Mouse (Mus musculus) 3T3-L1 (cell line): Measurements from ENCODE around the gene Mccc1.

Experiments
- DNase-seq: peaks from one replicate; pipeline ENCODE4 v3.0.0-alpha.2; 2015; ENCODE audit warnings: low read depth, low spot score

Mccc1 gene

GRCm38 (mm10) chr3:36000275-36001239 lies at the start of gene Mccc1:
Mccc1 (minus strand) TSS chr3:36000678.
- DNase-seq, result peak; percentile 97

GRCm38 (mm10) chr3:36049106-36049505 lies 48.6 kb upstream of the Mccc1 start:
- no peak for DNase-seq

DNA sequence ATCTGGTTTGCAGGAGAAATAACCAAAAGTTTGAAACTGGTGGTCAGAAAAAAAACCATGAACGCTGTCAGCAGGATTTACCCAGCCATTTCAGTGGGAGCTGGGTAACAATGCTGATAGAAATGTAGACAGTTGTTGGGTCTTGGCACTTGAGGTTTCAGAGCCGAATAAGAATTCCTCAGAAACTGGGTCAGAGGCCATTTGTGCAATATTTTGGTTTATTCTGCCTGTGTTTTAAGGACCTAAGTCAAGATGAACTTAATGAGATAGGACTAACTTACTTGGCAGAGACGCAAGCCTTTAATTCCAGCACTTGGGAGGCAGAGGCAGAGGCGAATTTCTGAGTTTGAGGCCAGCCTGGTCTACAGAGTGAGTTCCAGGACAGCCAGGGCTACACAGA lies 44.6 kb upstream of the Mccc1 start:
- DNase-seq, result no peak

- DNase-seq, result no peak
These were observed 44.0 kb upstream of the Mccc1 start for GRCm38 (mm10) chr3:36044520-36044919.

- DNase-seq, result peak; percentile 87
These were observed 31.4 kb upstream of the Mccc1 start for GRCm38 (mm10) chr3:36031740-36032510.

DNA sequence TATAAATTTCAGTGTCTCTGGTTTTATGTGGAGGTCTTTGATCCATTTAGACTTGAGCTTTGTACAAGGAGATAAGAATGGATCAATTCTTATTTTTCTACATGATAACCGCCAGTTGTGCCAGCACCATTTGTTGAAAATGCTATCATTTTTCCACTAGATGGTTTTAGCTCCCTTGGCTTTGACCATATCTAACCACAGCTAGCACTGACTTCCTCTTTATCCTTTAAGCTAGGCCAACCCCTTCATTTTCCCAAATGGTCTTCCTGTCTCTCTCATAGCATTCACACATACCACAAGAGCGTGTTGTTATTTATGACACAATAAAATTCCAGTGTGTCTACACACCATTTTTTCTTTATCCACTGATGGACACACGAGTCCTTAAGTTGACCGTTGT lies 29.5 kb upstream of the Mccc1 start:
- no peak for DNase-seq

GRCm38 (mm10) chr3:36025732-36026131 lies 25.3 kb upstream of the Mccc1 start:
- DNase-seq, result no peak

GRCm38 (mm10) chr3:36011239-36011638 lies 10.8 kb upstream of the Mccc1 start:
- DNase-seq, result no peak

DNA sequence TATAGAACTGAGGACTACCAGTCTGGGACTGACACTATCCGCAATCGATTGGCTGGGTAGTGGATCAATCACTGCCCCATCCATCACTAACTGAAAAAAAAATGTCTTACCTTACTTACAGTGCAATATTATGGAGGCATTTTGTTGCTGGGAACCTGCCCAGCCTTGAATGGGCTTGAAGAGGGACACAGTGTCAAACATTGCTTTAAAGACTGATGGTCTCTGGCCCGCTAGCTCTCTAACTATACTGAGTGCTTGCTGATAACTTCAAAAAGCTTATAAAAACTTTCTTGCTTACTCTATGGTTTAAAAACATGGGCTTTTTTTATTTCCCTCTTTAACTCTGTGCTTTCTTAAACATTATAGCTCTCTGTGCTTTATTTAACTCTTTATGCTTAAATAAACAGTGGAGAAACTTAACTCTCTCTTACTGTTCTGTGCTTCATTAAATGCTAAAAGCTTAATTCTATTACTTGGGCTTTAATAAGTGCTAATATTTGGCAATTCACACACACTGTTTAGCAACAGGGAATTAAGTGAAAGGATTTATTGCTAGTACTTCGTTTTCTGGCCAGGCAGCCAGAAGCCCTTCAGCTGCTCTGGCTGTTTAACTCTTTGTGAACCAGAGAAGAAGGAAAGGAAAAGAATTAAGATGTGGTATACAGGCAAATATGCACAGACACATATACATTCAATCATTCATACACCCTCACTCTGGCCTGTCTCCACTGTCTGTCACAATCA lies 8.1 kb upstream of the Mccc1 start:
- DNase-seq, result no peak

- DNase-seq, result peak; percentile 46
These were observed 3.8 kb upstream of the Mccc1 start for GRCm38 (mm10) chr3:36004028-36004895.

DNA sequence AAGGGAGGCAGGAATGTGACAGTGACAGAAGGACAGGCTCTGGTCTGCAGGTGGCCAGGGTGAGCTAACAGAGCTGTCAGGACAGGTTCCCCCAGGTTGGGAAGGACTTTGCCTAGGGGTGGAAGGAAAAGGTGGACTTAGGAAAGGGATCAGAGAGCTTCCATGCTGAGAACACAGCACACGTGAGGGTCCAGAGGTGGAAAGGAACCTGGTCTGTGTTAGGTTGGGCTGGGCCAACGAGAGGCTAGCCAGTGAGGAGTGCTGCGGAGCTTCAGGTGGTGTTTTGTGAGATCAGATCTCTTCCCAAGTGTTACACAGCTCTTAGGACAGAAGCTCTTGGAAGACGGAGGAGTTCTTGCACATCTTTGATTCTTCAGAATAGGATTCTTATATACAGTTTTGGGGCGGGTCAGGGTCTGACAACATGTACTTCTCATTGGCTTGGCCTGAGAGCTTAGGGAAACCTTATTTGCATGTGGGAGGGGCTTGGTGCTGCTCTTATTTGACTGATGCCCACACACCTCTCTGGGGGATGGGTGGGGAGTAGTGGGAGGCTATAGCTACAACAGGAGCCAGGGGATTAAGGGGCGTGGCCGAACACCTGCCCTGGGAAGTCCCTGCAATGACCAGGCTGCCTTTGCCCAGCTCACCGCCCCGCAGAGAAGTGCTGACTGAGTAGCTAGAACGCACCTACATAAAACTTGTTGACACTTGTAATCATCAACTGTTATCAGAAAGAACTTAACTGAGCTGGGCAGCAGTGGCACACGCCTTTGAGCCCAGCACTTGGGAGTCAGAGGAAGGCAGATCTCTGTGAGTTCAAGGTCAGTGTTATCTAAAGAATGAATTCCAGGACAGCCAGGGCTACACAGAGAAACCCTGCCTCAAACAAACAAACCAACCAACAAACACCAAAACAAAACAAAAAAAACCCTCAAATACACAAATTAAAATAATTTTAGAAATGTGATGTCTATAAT lies 5.6 kb downstream of the Mccc1 start:
- DNase-seq, result no peak

GRCm38 (mm10) chr3:35990715-35991114 lies 9.8 kb downstream of the Mccc1 start:
- DNase-seq, result no peak

- DNase-seq, result no peak
These were observed 12.4 kb downstream of the Mccc1 start for GRCm38 (mm10) chr3:35988031-35988430.

GRCm38 (mm10) chr3:35986266-35986665 lies 14.2 kb downstream of the Mccc1 start:
- DNase-seq, result no peak

GRCm38 (mm10) chr3:35973551-35973950 lies 26.9 kb downstream of the Mccc1 start:
- DNase-seq, result peak; percentile 67

DNA sequence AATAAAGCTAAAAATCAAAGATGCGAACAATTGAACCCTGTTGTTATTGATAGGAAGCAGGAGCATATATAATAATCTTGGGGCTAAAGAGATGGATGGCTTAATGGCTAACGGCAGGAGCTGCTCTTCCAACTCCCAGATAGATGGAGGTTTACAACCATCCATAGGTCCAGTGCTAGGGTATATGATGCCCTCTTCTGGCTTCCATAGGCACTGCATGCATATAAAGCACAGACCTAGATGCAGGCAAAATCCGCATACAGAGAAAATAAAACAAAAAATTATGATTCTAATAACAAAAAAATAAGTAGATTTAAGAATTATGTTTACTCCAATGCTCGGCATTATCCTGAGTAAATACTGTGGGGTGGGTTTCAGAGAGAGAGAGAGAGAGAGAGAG lies 27.5 kb downstream of the Mccc1 start:
- peak; percentile 66 for DNase-seq

- DNase-seq, result no peak
These were observed 29.3 kb downstream of the Mccc1 start for GRCm38 (mm10) chr3:35971149-35971548.

DNA sequence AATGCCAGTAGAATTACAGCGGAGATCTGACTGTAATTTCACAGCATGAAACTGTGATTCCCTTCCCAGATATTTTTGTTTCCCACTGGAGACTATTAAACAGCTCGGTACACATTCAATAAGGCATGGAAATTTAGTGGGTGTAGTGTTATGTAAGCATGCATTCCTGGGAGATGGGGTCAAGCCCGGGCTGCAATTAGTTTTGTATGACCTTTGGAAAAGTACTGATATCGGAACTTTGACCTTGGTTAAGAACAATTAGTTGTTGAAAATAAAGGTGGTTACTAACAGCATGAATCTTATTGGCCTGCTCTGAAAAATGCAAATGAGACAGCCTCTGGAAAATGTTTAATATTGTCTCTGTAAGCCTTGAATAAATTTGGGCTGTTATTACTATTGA lies 30.0 kb downstream of the Mccc1 start:
- DNase-seq, result no peak

DNA sequence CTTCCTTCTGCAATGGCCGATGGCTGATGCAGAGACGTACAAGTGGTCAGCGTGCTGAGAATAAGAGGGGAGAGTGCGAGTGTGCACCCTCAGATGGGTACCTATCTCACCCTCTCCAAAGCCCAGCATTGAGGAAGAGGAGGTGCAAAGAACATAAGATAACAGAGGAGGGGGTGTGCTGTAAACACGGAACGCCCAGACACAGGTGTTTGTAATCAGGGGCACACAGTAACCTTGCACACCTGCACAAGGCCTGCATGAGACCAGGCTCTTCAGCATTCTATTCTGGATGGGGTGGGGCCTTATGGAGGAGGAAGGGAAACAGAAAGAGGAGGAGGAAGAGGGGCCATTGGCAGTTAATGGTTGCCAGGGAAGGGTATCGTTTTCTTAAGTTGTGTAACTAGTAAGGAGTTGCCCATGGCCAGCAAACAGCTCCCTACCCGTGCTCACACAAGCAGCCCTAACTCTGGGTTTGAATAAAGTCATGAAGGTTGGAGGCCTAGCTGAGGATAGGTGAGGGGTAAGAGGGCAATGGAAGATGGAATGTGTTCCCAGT lies 33.0 kb downstream of the Mccc1 start:
- DNase-seq, result no peak
